Mouse (Mus musculus) adrenal gland, postnatal 14 days (tissue): ENCODE measurements around the gene Gm17267. TPM values are rescaled to one million over a fixed set of nuclear protein-coding genes. Genes with fewer than 3 reads are reported as not detected.
"Not testable (repeated sequence)": the region's sequence is repeated elsewhere in the genome, so short reads cannot be mapped to it uniquely, and the experiment has no call there.

Experiments
- DNase-seq: peaks from one replicate; pipeline ENCODE4 v3.0.0; 2021; ENCODE audit warnings: mixed read lengths
- long read RNA-seq, 2 experiments: library from polyadenylated mRNA; stranded (forward); transcript quantifications; one replicate each; pipeline ENCODE4 v2.0.0; 2021
- total RNA-seq: library from RNA; stranded (reverse); gene quantifications from 2 replicates; pipeline ENCODE4 v1.2.3, GENCODE M21; 2021

Gene Gm17267
- total RNA-seq, result not detected in 2 replicates
- long read RNA-seq, experiment 1, result 0 reads
- long read RNA-seq, experiment 2, result 0 reads

GRCm38 (mm10) chrX:126017257-126017656, at the start of gene Gm17267:
Gene Gm17267 (plus strand): TSS chrX:126017557.
- DNase-seq, result not testable (repeated sequence)
